Mouse (Mus musculus) splenic B cell, adult 2 months (primary cell): Measurements from ENCODE around the gene Cpxm1.
"Not testable (repeated sequence)": the region's sequence is repeated elsewhere in the genome, so short reads cannot be mapped to it uniquely, and the experiment has no call there.

Experiments
- DNase-seq: peaks from one replicate; pipeline ENCODE4 v3.0.0-alpha.2; 2011; ENCODE audit warnings: low read depth, low spot score
- H3K27me3 ChIP-seq: 2 replicates; pipeline ENCODE4 v1.6.1; 2012; ENCODE audit warnings: mild to moderate bottlenecking, low read length, moderate library complexity, mixed read lengths; ENCODE audit not compliant: control insufficient read depth, poor library complexity, insufficient read depth, severe bottlenecking
- H3K36me3 ChIP-seq: 2 replicates; pipeline ENCODE4 v1.6.1; 2012; ENCODE audit warnings: mild to moderate bottlenecking, low read length, moderate library complexity, mixed read lengths; ENCODE audit not compliant: control insufficient read depth, poor library complexity, insufficient read depth, severe bottlenecking

Cpxm1 gene

GRCm38 (mm10) chr2:130383895-130384294 lies 13.5 kb downstream of the Cpxm1 start:
- H3K27me3 ChIP-seq, result no peaks in the 10 kb centered on the region
- DNase-seq, result no peak
- no peaks in the 10 kb centered on the region for H3K36me3 ChIP-seq

GRCm38 (mm10) chr2:130383205-130383604 lies 14.2 kb downstream of the Cpxm1 start:
- Histone ChIP-seq H3K27me3 (no peaks in the 10 kb centered on the region), H3K36me3 (no peaks in the 10 kb centered on the region)
- DNase-seq, result no peak

GRCm38 (mm10) chr2:130374951-130375350 lies 22.4 kb downstream of the Cpxm1 start:
- DNase-seq, result no peak
- Histone ChIP-seq H3K36me3 (no peaks in the 10 kb centered on the region), H3K27me3 (no peaks in the 10 kb centered on the region)

GRCm38 (mm10) chr2:130373026-130373425 lies 24.3 kb downstream of the Cpxm1 start:
- not testable (repeated sequence) for H3K36me3 ChIP-seq, DNase-seq, H3K27me3 ChIP-seq

GRCm38 (mm10) chr2:130367386-130367785 lies 30.0 kb downstream of the Cpxm1 start:
- no peaks in the 10 kb centered on the region for H3K36me3 ChIP-seq
- DNase-seq, result no peak

GRCm38 (mm10) chr2:130365211-130366094 lies 31.9 kb downstream of the Cpxm1 start:
- DNase-seq, result no peak
- no peaks in the 10 kb centered on the region; the same call in 1 of the 2 replicates for H3K27me3 ChIP-seq

More at GRCm38 (mm10) chr2:130367386-130367785, 30.0 kb downstream of the Cpxm1 start:
- no peaks in the 10 kb centered on the region; the same call in 1 of the 2 replicates for H3K27me3 ChIP-seq

GRCm38 (mm10) chr2:130362511-130363026 lies 34.8 kb downstream of the Cpxm1 start:
- DNase-seq, result peak; percentile 21
- no peaks in the 10 kb centered on the region for H3K36me3 ChIP-seq
- no peaks in the 10 kb centered on the region; the same call in 1 of the 2 replicates for H3K27me3 ChIP-seq

More at GRCm38 (mm10) chr2:130365211-130366094, 31.9 kb downstream of the Cpxm1 start:
- H3K36me3 ChIP-seq, result no peaks in the 10 kb centered on the region

- H3K36me3 ChIP-seq, result no peaks in the 10 kb centered on the region
- no peak for DNase-seq
- H3K27me3 ChIP-seq, result no peaks in the 10 kb centered on the region; the same call in 1 of the 2 replicates
These were observed 38.5 kb downstream of the Cpxm1 start for GRCm38 (mm10) chr2:130358852-130359251.

- Histone ChIP-seq H3K27me3 (no peaks in the 10 kb centered on the region), H3K36me3 (no peaks in the 10 kb centered on the region)
- DNase-seq, result no peak
These were observed 39.8 kb downstream of the Cpxm1 start for GRCm38 (mm10) chr2:130357551-130357950.

GRCm38 (mm10) chr2:130353889-130354288 lies 43.5 kb downstream of the Cpxm1 start:
- Histone ChIP-seq H3K27me3 (no peaks in the 10 kb centered on the region), H3K36me3 (no peaks in the 10 kb centered on the region)
- DNase-seq, result no peak

GRCm38 (mm10) chr2:130353411-130353810 lies 44.0 kb downstream of the Cpxm1 start:
- DNase-seq, result no peak
- Histone ChIP-seq H3K27me3 (no peaks in the 10 kb centered on the region), H3K36me3 (no peaks in the 10 kb centered on the region)

- no peaks in the 10 kb centered on the region for H3K27me3 ChIP-seq
These were observed 45.5 kb downstream of the Cpxm1 start for GRCm38 (mm10) chr2:130351758-130352339.

GRCm38 (mm10) chr2:130350376-130350775 lies 47.0 kb downstream of the Cpxm1 start:
- no peaks in the 10 kb centered on the region for H3K27me3 ChIP-seq
- DNase-seq, result no peak
- no peaks in the 10 kb centered on the region for H3K36me3 ChIP-seq

More at GRCm38 (mm10) chr2:130351758-130352339, 45.5 kb downstream of the Cpxm1 start:
- no peaks in the 10 kb centered on the region for H3K36me3 ChIP-seq
- no peak for DNase-seq

GRCm38 (mm10) chr2:130341220-130341580 lies 56.2 kb downstream of the Cpxm1 start:
- Histone ChIP-seq H3K27me3 (no peaks in the 10 kb centered on the region), H3K36me3 (no peaks in the 10 kb centered on the region)
- no peak for DNase-seq
